Mouse (Mus musculus): Measurements from ENCODE around the gene 5031439G07Rik. TPM values are rescaled to one million over a fixed set of nuclear protein-coding genes. Genes with fewer than 3 reads are reported as not detected.

The 5031439G07Rik gene
- polyA plus RNA-seq, 1 experiment from 2014 or later: 17.7 TPM

DNA sequence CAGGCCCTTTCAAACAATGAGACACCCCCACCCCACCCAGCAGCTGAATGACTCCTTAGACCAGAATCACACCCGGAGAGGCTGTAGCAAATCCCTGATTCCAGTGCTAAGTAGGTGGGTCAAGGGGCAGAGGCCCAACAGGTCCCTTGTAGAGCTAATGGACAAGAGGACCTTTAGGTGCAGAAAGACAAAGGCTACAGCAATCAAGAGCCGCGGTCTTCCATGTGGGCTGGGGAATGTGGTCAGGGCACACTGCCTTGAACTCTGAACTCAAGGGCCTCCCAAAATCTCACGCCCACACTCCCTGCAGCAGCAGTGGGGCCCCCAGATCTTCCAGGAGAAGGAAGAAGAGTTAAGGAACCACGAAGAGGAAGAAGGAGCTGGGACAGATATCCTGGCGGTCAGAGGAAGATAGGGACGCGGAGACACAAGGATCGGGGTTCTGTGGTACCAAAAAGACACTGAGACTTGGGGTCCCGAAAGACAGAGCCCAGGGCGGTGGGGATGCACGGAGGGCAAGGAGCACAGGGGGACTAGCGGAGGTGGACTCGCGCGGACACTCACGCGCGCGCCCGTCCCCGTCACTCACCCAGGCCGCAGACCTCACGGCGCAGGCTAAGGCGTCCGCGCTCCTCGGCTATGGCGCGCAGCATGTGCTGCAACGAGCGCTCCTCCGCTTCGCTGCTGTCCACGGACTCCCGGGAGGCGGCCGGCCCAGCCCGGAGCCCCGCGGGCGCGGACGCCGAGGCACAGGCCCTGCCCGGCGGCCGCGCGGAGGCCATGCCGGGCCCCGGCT, 1.1 kb downstream of the 5031439G07Rik start:
- H3K9me3 ChIP-seq: no peaks in the 10 kb centered on the region
- H3K9ac ChIP-seq: peak overlapping the region; percentile 93
- H3K4me3 ChIP-seq: peak overlapping the region; percentile 86
- ATAC-seq (ENCODE audit: low FRiP score): peak; percentile 76
- 1% methylated on average over 53 of the region's 53 CpGs for WGBS
- H3K4me1 ChIP-seq (replicated peaks): peaks cover 53% of the 10 kb centered on the region
- H3K4me2 ChIP-seq: peak overlapping the region; percentile 82
- H3K36me3 ChIP-seq: no peaks in the 10 kb centered on the region
- H3K27ac ChIP-seq: peak overlapping the region; percentile 82
- H3K27me3 ChIP-seq: 0 out of 2 replicates have a peak, but pooled peaks cover 6% of the 10 kb centered on the region

DNA sequence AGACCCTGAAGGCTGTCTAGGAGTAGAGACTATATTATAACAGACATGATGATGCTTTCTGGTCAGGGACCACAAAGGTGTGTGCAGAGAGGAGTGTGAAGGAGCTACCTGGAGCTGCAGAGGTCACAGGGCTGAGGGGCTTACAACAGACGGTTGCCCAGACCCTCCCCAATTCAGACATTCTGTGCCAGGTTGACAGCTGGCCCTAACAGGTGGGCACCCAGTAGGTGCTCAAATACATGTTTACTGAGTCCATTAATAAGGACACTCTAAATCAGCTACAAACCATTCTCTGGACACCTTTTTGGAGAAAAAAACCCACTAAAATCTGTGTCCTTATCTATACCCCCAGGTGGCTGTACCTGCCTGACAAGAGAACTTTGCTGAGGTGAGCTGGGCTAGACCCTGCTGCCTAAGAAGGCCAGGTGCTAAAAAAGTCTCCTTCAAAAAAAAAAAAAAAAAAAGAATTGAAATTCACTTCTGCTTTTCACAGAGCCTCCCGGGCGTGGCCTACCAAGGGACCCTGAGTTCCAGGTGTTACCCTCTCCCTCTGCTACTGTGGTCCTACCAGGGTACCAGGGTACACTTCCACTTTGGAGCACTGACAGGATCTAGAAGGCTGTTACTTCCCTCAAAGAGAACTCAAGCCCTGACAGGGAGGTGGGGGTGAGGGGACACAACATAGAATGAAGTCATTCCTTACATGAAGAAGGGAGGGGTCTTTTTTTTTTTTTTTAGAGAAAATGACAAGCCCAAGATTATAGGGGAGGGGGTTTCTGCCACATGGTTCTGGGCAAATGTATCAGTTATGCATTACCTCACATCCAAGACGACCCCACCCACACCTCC, 2.0 kb downstream of the 5031439G07Rik start:
- Histone ChIP-seq H3K36me3 (no peaks in the 10 kb centered on the region), H3K27me3 (0 out of 2 replicates have a peak, but pooled peaks cover 6% of the 10 kb centered on the region), H3K4me3 (peak overlapping the region; percentile 86), H3K9me3 (no peaks in the 10 kb centered on the region), H3K4me1 (replicated peaks) (peaks cover 60% of the 10 kb centered on the region), H3K4me2 (peak overlapping the region; percentile 82), H3K27ac (no peak overlapping the region), H3K9ac (peak overlapping the region; percentile 93)
- 66% methylated on average over 4 of the region's 4 CpGs for WGBS
- no peak for ATAC-seq (ENCODE audit: low FRiP score)

DNA sequence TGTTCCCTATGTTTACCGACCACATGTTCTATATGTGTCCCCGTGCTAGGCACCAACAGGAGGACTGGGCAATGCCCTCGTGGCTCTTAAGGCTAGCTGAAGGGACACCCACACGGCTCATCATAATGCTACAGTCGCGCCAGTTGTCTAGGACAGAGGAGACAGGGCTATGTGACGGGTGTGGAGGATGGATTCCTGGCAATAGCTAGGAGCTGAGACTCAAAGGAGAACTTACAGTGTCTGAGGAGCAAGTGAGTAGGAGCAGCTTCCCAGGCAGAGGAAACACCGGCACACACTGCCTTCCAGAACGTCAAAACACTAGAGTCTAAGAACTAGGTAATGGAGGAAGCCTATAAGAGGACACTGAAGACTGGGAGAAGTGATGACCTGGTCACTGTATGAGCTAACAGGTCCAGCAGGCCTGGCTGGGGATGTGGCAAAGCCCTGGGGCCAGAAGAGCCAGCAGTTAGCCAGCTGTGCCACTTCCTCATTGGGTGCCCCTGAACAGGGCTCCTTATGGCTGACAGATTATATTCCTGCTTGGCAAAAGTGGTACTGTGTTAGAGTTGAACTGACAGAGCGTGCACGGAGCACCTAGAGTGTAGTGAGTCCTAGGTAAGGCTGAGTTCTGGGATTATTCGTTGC, 2.7 kb downstream of the 5031439G07Rik start:
- Histone ChIP-seq H3K4me1 (replicated peaks) (peaks cover 60% of the 10 kb centered on the region), H3K4me3 (peak overlapping the region; percentile 86), H3K4me2 (peak overlapping the region; percentile 82), H3K27me3 (0 out of 2 replicates have a peak, but pooled peaks cover 6% of the 10 kb centered on the region), H3K36me3 (no peaks in the 10 kb centered on the region), H3K9ac (peak overlapping the region; percentile 93), H3K9me3 (no peaks in the 10 kb centered on the region), H3K27ac (no peak overlapping the region)
- no peak for ATAC-seq (ENCODE audit: low FRiP score)
- 84% methylated on average over 12 of the region's 12 CpGs for WGBS

DNA sequence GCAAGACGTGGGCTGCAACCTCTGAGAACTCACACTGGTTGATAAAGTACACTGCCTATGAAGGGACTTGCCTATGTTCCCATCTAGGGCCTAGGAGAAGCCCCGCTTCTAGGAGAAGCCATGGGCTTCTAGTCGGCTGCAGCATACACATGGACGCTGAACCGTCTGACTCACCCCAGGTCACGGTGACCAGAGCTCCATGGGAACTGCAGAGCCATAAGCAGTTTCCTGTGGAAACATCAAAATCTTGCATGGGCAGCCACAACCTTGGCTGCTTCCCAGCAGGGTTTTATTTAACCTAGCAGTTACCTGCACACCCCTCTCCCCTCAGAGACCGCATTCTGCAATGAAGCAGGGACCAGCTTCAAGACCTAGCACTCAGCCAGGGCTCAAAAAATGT, 4.6 kb downstream of the 5031439G07Rik start:
- Histone ChIP-seq H3K4me3 (no peak overlapping the region), H3K9me3 (no peaks in the 10 kb centered on the region), H3K4me2 (no peak overlapping the region), H3K4me1 (replicated peaks) (peaks cover 61% of the 10 kb centered on the region), H3K27me3 (0 out of 2 replicates have a peak, but pooled peaks cover 1% of the 10 kb centered on the region), H3K9ac (no peak overlapping the region), H3K36me3 (no peaks in the 10 kb centered on the region), H3K27ac (no peak overlapping the region)
- no peak for ATAC-seq (ENCODE audit: low FRiP score)
- 82% methylated on average over 7 of the region's 7 CpGs for WGBS

DNA sequence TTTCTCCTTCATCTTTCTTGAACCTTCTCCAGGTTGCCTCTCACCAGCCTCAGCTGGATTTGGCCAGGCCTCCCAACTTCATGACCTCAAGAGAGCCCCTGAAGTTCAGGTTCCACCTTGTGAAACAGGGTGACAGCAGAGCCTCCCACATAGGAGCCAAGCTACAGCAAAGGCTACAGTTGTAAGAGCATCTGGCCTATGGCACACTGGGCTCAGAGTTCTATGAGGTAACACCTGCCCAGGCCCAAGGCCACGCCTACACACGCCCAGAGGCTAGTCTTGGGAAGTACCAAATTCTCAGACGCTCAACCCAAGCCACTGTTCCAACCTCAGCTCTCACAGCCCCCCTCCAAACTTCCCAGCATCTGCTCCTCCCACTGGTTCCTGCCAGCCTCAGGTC, 5.5 kb downstream of the 5031439G07Rik start:
- H3K4me1 ChIP-seq (replicated peaks): peaks cover 56% of the 10 kb centered on the region
- 95% methylated on average over 3 of the region's 3 CpGs for WGBS
- H3K4me2 ChIP-seq: no peak overlapping the region
- no peak overlapping the region for H3K9ac ChIP-seq
- no peaks in the 10 kb centered on the region for H3K36me3 ChIP-seq
- H3K9me3 ChIP-seq: no peaks in the 10 kb centered on the region
- ATAC-seq (ENCODE audit: low FRiP score): no peak
- H3K27ac ChIP-seq: no peak overlapping the region
- H3K4me3 ChIP-seq: no peak overlapping the region
- H3K27me3 ChIP-seq: no peaks in the 10 kb centered on the region

DNA sequence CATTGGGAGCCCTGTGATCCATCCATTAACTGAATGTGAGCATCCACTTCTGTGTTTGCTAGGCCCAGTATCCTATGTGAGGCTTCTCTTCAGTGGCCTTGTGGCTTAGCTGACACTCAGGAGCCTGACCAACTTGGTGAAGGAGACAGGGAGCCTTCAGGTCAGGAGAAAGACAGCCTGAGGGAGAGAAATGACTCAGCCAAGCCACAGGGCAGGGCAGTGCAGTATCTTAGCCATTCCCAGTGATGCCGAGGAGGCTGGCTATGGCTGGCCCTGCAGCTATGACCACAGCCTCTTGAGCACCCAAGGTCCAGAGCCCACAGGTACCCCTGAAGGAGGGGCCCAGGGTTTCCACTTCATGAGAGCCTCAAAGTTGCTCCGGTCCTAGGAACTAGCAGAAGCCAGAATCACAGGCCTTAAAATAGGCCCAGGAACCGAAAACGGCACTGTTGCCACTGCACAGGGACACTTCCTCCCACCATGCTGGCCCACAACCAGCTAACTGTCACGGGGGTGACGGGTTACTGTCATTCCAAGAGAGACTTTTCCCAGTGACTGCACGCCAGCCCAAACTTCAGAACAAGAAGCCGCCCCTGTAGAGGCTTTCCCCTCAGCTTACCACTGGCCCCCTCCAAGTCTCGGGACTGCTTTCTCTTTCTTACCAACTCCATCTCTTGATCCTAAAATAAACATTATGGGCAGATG, 6.6 kb downstream of the 5031439G07Rik start:
- Histone ChIP-seq H3K27me3 (no peaks in the 10 kb centered on the region), H3K36me3 (no peaks in the 10 kb centered on the region), H3K4me2 (no peak overlapping the region), H3K4me3 (no peak overlapping the region), H3K4me1 (replicated peaks) (peaks cover 60% of the 10 kb centered on the region), H3K9ac (no peak overlapping the region), H3K27ac (no peak overlapping the region), H3K9me3 (no peaks in the 10 kb centered on the region)
- ATAC-seq (ENCODE audit: low FRiP score): no peak
- 83% methylated on average over 9 of the region's 9 CpGs for WGBS

DNA sequence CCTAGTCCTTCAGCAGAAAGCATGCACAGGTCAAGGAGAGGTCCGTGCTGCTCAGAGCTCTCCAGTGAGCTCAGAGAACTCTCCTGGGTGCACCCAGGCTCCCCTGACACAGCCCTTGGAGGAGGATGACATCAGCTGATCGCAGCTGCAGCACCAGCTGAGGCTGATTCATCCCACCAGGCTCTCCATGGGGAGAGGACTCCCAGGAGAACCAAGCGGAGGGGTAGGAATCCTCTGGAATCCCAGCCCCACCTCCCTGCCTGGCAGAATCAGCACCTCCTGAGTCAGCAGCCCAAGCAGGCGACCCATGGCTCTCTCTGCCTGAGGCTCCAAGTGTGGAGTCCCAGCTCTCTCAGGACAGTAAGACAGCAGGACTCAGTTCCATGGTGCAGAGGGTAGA, 12.6 kb downstream of the 5031439G07Rik start:
- Histone ChIP-seq H3K4me2 (no peak overlapping the region), H3K9ac (no peak overlapping the region), H3K27ac (no peak overlapping the region), H3K36me3 (no peaks in the 10 kb centered on the region; the same call in 1 of the 2 replicates), H3K9me3 (no peaks in the 10 kb centered on the region), H3K27me3 (no peaks in the 10 kb centered on the region), H3K4me3 (no peak overlapping the region), H3K4me1 (replicated peaks) (peaks cover 54% of the 10 kb centered on the region)
- ATAC-seq (ENCODE audit: low FRiP score): no peak
- WGBS: 22% methylated on average over 4 of the region's 4 CpGs

DNA sequence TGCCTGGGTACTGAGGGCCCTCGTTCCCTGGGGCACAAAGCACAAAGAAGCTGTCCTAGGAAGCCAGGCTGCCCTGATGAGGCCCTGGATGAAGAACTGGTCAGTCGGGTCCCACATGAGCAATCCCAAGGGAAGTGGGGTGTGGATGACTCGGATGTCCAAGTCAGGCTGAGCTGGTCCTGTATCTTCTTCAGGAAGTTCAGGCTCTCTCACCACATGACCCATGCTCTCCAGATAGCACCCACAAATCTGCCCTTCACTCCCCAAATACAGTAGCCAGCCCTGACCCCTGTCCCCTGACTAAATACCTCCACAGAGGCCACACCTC, 14.8 kb downstream of the 5031439G07Rik start:
- Histone ChIP-seq H3K4me3 (no peak overlapping the region), H3K27ac (no peak overlapping the region), H3K9ac (no peak overlapping the region; the same call in 1 of the 2 replicates), H3K9me3 (no peaks in the 10 kb centered on the region), H3K36me3 (peaks cover 5% of the 10 kb centered on the region), H3K27me3 (no peaks in the 10 kb centered on the region), H3K4me1 (replicated peaks) (peaks cover 52% of the 10 kb centered on the region), H3K4me2 (no peak overlapping the region)
- WGBS: 16% methylated on average over 3 of the region's 3 CpGs
- peak; percentile 28; the same call in 1 of the 2 replicates for ATAC-seq (ENCODE audit: low FRiP score)

DNA sequence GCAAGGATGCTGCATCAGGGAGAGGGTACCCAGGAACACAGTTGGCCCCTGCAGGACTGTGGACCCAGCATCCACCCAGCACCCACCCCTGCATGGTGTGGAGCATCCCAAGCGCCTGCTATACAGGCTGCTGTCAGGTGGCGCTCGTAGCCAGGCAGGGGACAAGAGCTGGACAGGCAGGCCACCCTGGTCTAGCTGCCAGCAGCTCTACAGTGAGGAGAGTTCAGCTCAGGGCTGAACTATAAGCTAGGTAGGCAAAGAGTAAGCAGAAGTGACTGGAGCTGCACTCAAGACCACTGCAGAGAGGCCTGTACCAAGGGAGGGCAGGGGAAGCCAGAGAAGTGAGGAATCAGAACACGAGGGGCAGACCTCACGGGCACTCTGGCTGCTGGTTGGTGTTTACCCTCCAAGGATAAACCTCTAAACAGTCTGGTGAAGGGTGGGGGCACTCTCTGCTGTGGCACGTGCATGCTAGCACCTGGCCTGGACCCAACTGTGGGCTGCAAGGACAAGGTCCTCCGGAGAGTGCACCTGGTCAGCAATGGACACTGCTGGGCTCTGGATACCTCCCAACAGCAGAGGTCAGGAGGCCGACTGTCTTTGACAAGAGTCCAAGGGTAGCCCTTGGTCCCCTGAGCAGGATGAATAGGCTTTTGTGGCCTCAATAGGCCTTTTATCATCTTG, 15.3 kb downstream of the 5031439G07Rik start:
- Histone ChIP-seq H3K4me1 (replicated peaks) (peaks cover 50% of the 10 kb centered on the region), H3K27me3 (no peaks in the 10 kb centered on the region), H3K4me2 (no peak overlapping the region), H3K9me3 (no peaks in the 10 kb centered on the region), H3K4me3 (no peak overlapping the region), H3K27ac (no peak overlapping the region; the same call in 1 of the 2 replicates), H3K9ac (no peak overlapping the region; the same call in 1 of the 2 replicates), H3K36me3 (peaks cover 5% of the 10 kb centered on the region)
- peak; percentile 32; the same call in 1 of the 2 replicates for ATAC-seq (ENCODE audit: low FRiP score)
- WGBS: 48% methylated on average over 8 of the region's 8 CpGs

DNA sequence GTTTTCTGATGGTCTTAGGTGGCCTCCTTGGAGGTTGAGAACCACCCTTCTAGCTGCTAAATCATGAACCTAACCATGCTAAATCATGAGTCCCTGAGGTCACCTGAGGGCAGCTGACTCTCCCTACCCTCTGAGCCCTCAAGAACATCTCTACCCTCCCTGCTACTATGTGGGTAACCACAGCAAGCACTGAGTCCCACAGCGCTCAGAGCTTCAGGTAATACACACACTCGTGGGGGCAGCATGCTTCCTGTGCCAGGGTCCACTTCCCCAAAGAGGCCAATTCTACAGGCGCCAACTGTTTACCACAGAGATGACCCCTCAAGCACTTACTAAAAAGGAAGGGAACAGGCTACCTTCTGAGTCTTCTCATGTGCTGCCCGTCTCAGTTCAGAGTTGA, 19.8 kb downstream of the 5031439G07Rik start:
- peaks cover 5% of the 10 kb centered on the region for H3K36me3 ChIP-seq
- no peak overlapping the region for H3K4me3 ChIP-seq
- H3K4me1 ChIP-seq (replicated peaks): peaks cover 18% of the 10 kb centered on the region
- WGBS: 95% methylated on average over 4 of the region's 4 CpGs
- ATAC-seq (ENCODE audit: low FRiP score): no peak
- H3K9me3 ChIP-seq: no peaks in the 10 kb centered on the region
- H3K4me2 ChIP-seq: no peak overlapping the region
- H3K9ac ChIP-seq: no peak overlapping the region
- H3K27me3 ChIP-seq: no peaks in the 10 kb centered on the region
- no peak overlapping the region for H3K27ac ChIP-seq

DNA sequence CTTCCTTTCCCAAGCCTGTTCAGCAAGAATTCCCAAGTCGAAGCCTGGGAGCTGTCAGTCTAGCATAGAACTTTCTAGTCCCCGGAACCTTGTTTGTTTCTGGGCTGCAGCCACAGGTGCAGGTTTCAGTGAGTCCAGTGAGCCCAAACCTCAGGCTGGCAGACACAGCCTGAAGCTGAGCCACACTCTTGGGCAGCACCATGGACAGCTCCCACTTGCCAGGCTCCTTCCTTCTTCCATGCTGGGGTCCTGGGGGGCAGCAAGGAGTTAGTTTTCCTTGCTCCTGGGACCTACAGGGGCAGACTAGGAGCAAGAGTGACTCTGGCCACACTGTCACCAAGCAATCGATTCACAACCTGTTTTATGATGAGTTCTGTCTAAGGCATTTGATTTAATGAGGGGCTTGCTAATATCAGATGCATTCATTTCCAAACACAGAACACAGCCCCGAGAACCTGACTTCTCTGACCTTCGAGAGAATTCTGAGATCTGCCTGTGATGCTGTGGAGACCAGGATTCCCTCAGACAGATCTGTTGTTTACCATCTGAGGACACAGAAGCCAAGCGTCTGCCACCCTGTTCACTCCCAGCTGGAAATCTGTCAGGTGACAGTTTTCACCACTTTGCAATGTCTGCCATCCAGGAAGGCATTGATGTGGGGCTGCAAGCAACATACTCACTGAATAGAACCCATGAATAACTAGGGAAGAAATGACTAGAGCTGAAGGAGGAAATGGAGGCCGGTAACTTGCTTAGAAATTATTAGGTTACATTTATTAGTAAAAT, 22.6 kb downstream of the 5031439G07Rik start:
- no peak overlapping the region for H3K27ac ChIP-seq
- H3K4me2 ChIP-seq: no peak overlapping the region
- no peak overlapping the region for H3K9ac ChIP-seq
- 65% methylated on average over 7 of the region's 7 CpGs for WGBS
- no peaks in the 10 kb centered on the region for H3K27me3 ChIP-seq
- ATAC-seq (ENCODE audit: low FRiP score): no peak
- H3K9me3 ChIP-seq: no peaks in the 10 kb centered on the region
- H3K36me3 ChIP-seq: peaks cover 5% of the 10 kb centered on the region
- no peak overlapping the region for H3K4me3 ChIP-seq
- peaks cover 23% of the 10 kb centered on the region for H3K4me1 ChIP-seq (replicated peaks)
